Mouse (Mus musculus) C2C12 (cell line): ENCODE results near the gene Nox4.

Experiments used
- MAX ChIP-seq: IDR thresholded peaks from one replicate; pipeline ENCODE4 v1.6.1; 2011; ENCODE audit warnings: mild to moderate bottlenecking, control low read depth
- MYOD1 ChIP-seq: IDR thresholded peaks from one replicate; pipeline ENCODE4 v1.6.1; 2011; ENCODE audit warnings: low read depth; ENCODE audit not compliant: control insufficient read depth, insufficient read length

DNA sequence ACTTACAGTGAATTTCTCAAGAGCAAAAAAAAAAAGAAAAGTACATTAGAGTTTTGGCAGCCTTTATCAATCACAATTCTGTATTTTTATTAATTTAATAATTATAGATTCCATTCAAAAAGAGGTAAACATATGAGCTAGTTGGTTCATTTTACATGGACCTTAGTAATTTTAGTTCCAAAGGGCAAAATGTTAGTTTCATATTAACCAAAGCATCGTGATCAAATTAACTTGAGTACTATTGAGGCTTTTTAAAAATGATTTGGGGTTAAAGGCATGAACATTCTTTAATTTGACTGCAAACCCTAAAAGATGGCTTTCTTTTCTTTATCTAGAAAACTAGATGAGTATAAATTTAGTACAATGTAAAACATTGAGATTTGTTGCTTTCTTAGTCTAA is 16.4 kb upstream of the Nox4 start:
- TF ChIP-seq MYOD1 (no peak), MAX (no peak)
